Mouse (Mus musculus): Measurements from ENCODE around the gene Gbx1.

DNA sequence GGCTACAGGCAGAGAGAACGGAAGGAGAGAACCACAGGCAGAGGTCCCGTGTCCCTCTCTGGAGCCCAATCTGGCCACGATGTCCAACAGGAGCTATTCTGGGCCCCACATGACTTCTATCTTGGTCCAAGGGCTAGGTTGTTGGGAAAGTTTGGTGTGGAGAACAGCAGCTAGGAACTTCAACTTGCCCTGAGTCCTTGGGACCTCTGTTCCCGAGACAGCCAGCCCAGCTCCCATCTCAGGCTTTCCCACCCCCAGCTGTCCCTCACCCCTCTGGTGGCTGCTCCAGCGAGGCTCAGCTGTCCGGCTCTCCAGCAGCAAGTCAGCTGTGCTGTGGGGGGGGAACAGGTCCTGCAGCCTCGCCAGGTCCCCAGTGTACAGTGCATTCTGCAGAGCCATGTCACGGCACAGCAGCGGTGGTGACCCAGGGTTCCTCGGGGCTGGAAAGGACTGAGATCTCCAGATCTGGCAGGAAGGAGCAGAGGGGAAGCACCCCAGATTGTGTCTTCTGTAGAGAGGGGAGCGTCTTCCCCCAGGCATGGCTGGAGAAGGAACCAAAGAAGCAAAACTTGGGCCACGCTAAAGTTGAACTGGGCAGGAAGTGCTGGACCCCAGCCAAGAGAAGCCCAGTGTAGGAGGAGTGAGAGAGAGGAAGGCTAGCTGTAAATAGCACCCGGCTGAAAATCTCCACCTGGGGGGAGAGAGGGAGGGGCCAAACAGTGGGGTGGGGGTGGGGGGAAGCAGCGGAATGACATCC lies 13.6 kb upstream of the Gbx1 start, which contains the start of gene Asb10:
- TF ChIP-seq POLR2A (IDR thresholded peaks at IDR 0.05; ENCODE audit: extremely low read depth, insufficient read depth, low read length) (no peak), CTCF (IDR thresholded peaks at IDR 0.05; ENCODE audit: extremely low read depth, insufficient read depth, low read length) (no peak)

All from cortical plate, adult 2 months (tissue).